Mouse (Mus musculus) lung, adult 2 months (tissue): ENCODE results near the gene Tiam1. TPM values are rescaled to one million over a fixed set of nuclear protein-coding genes. Genes with fewer than 3 reads are reported as not detected.

Experiments used
- DNase-seq: peaks from one replicate; pipeline ENCODE4 v3.0.0; 2022
- H3K4me1 ChIP-seq: fragments of 200-500 bp; 2 replicates; pipeline ENCODE4 v1.6.1; 2011; ENCODE audit warnings: low read length; ENCODE audit not compliant: control insufficient read depth, insufficient read depth
- H3K4me3 ChIP-seq: fragments of 200-500 bp; replicated peaks from 2 replicates; pipeline ENCODE3; 2011; ENCODE audit warnings: low read depth, mild to moderate bottlenecking, control low read depth, low read length; ENCODE audit errors: extremely low read depth
- CTCF ChIP-seq: fragments of 200-500 bp; IDR thresholded peaks from 2 replicates; pipeline ENCODE4 v1.5.1; 2011; ENCODE audit warnings: mild to moderate bottlenecking, low read length, control low read depth; ENCODE audit not compliant: insufficient read depth
- POLR2A ChIP-seq: fragments of 200-500 bp; IDR thresholded peaks from 2 replicates; pipeline ENCODE4 v1.6.1; 2011; ENCODE audit warnings: low read depth, mild to moderate bottlenecking, control low read depth, low read length, borderline replicate concordance; ENCODE audit errors: extremely low read depth
- WGBS: fragments of 180-500 bp; shearing (Covaris S2); methylation state at CpG from one replicate; pipeline ENCODE4 v1.1.7; 2018; 5-methylcytosine and 5-hydroxymethylcytosine counted together
- polyA plus RNA-seq: library from polyadenylated mRNA; depleted of rRNA; stranded (reverse); fragments of >200 nt; gene quantifications from 2 replicates; pipeline ENCODE4 v1.2.3, GENCODE M21; 2012

Tiam1 gene
- polyA plus RNA-seq, 1 experiment, result 14.6 TPM

DNA sequence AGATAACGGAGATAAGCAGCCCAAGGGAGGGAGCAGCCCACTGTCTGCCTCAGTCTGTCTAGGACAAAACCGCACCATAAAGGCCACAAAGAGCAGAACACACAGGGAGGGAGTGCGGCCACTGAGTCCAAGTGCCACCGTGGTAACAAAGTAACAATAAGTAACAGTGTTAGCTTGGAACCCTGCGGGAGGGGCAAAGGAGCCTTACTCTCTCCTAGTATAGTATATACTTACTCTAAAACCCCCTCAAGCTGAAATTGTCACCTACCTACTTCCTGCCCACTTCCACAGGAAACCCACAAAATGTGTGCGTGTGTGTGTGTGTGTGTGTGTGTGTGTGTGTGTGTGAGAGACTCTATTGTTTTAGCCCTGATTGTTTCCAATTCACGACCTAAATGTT is 205.3 kb downstream of the Tiam1 start:
- no peak for TF ChIP-seq CTCF
- no peak for TF ChIP-seq POLR2A
- no peaks in the 10 kb centered on the region for H3K4me1 ChIP-seq
- DNase-seq, result no peak
- H3K4me3 ChIP-seq, result no peak overlapping the region
- 44% methylated on average over 7 of the region's 7 CpGs for WGBS

DNA sequence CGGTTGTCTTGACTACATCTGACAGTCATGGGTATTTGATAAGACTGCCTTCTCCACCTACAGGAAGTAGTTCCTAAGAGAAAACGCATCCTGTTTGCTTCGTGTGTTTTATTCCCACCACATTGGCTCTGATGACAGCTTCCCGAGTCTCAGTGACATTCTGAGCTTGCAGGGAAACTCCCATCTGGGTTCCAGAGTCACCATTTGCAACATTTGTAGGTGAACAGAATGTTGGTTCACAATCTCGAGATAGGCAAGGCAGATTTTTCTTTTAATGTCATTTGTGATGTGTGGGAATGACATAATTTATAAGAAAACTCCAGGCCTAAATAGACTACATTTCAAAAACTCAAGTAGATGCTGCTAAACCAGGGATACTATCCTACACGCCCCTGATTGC is 207.0 kb downstream of the Tiam1 start:
- H3K4me1 ChIP-seq, result no peaks in the 10 kb centered on the region
- no peak for TF ChIP-seq POLR2A
- TF ChIP-seq CTCF, result no peak
- no peak for DNase-seq
- H3K4me3 ChIP-seq, result no peak overlapping the region
- WGBS, result 53% methylated on average over 6 of the region's 6 CpGs

DNA sequence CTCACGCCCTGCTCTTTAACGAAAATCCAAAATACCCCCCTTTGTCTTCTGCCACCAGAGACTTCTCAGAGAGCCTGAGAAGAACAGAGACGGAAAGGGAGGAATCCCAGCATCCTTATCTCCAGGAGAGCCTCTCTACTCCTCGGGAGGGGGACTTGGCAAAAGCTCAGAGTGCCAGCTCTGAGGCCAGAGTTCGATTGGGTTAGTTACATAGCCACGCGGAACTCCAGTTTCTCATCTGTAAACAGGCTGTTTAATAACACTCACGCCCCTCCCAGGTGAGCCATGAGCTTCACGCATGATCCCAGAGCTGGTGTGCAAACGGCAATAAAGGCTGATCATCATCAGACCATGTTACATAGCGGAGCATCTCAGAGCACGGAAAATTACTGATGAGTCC is 208.2 kb downstream of the Tiam1 start:
- no peak for DNase-seq

DNA sequence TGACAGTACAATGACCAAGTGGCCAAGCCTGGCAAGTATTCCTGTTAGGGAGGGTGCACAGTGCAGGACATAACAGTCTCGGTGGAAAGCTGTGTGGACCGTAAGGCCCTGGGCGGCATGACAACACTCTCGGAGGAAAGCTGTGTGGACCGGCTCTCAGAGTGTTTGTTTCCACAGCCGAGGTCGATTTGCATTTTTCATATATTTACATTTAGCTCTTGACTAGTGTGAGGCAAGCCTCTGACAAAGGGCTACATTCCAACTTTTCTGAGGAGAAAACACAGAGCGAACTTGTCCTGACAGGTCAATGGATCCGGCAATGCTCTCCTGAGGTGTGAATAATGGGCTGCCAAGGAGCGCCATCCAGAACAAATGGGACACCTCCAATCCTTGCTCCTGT is 209.0 kb downstream of the Tiam1 start:
- no peak for DNase-seq
- TF ChIP-seq POLR2A (no peak), CTCF (no peak)
- H3K4me3 ChIP-seq, result no peak overlapping the region
- no peaks in the 10 kb centered on the region for H3K4me1 ChIP-seq
- WGBS, result 52% methylated on average over 10 of the region's 10 CpGs

More for the DNA sequence above, 208.2 kb downstream of the Tiam1 start:
- TF ChIP-seq POLR2A, result no peak
- no peak for TF ChIP-seq CTCF
- Histone ChIP-seq H3K4me1 (no peaks in the 10 kb centered on the region), H3K4me3 (no peak overlapping the region)
- WGBS, result 49% methylated on average over 12 of the region's 12 CpGs

DNA sequence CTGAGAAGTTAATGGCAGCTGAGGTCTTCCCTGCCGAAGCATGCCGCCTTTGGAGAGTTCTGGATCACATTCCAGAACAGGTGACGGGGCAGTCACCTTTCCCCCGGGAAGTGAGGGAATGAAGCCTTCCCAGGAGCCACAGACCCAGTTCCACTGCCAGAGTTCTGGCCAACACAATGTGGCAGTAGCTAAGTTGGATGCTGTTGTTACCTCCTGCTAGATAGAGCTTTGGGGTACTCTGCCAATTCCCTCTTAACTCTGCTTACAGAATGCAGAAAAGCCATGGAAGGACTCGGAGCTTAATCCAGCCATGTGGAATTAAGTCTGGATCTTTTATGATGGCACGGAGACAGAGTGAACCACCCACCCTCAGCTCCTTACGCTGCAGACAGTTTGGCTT is 209.6 kb downstream of the Tiam1 start:
- DNase-seq, result no peak
- no peak for TF ChIP-seq POLR2A
- TF ChIP-seq CTCF, result no peak
- Histone ChIP-seq H3K4me1 (no peaks in the 10 kb centered on the region), H3K4me3 (no peak overlapping the region)
- WGBS, result 70% methylated on average over 7 of the region's 7 CpGs

DNA sequence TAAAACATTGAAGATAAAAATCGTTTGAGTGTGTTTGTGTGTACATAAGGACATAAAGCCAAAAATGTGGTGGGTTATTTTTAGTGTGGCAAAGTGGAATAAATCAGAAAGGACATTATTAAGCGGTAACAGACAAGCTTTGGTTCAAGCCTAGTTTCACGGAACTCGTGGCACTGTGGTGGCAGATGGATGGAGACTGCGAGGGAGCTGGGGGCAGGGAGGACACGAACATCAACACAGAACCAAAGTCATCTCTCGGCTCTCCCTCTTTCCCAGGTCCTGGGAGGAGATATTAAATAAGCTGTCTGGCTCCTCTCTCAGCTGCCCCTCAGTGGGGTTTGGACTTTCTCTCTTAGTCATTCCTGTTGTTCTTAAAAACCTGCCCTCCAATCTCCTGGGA is 215.0 kb downstream of the Tiam1 start:
- WGBS, result 76% methylated on average over 7 of the region's 7 CpGs
- DNase-seq, result no peak
- Histone ChIP-seq H3K4me3 (no peak overlapping the region), H3K4me1 (peaks cover 2% of the 10 kb centered on the region; the same call in 1 of the 2 replicates)
- no peak for TF ChIP-seq CTCF
- TF ChIP-seq POLR2A, result no peak

DNA sequence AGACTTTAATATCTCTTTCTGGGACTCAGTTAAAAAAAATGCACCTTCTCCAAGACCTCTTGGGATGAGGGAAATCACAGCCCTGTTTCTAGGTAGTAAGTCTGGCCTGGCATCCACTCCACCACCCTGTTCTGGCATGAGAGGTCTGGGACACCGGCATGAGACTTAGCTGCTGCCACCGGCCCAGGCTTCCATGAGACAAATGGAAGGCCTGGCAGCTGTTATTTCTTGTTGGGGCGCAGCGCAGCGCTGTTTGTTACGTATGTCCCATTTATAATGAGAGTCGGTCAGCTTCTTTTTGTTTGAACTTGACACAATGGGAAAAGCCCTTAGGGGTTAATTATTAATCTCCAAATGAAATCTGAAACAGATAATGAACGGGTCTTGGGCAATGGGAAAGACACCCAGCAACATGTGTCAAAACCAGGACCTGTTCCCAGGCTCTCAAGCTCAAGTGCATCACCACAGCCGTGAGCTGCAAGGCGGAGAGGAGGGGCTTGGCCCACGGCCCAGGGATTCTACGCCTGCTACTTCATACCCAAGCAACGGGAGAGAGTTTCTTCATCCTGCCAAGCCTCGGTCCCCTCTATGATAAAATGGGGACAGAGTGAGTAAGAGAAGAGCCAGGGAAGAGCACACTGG is 219.2 kb downstream of the Tiam1 start:
- Histone ChIP-seq H3K4me1 (peaks cover 2% of the 10 kb centered on the region; the same call in 1 of the 2 replicates), H3K4me3 (no peak overlapping the region)
- peak; percentile 59 for DNase-seq
- WGBS, result 49% methylated on average over 14 of the region's 14 CpGs
- TF ChIP-seq POLR2A, result no peak
- TF ChIP-seq CTCF, result no peak

DNA sequence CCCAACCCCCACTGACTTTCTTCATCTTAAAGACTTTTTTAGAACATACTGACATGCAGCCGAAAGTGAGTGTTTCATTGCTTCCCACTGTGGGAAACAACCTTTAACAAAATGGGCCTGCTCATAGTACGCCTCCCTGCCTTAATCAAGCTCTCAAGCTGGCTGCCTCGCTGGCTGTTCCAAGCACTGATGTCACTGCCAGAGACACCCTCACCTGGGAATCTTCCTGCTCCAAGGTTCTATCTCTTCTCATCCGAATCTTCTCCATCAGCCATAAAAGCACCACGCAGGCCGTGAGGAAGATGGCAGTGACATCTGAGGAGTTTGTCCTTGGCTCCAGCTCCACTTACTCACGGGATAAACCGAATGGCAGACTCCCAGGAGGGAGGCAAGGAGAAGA is 220.3 kb downstream of the Tiam1 start:
- Histone ChIP-seq H3K4me1 (peaks cover 2% of the 10 kb centered on the region; the same call in 1 of the 2 replicates), H3K4me3 (no peak overlapping the region)
- WGBS, result 91% methylated on average over 8 of the region's 8 CpGs
- TF ChIP-seq CTCF (no peak), POLR2A (no peak)
- no peak for DNase-seq

DNA sequence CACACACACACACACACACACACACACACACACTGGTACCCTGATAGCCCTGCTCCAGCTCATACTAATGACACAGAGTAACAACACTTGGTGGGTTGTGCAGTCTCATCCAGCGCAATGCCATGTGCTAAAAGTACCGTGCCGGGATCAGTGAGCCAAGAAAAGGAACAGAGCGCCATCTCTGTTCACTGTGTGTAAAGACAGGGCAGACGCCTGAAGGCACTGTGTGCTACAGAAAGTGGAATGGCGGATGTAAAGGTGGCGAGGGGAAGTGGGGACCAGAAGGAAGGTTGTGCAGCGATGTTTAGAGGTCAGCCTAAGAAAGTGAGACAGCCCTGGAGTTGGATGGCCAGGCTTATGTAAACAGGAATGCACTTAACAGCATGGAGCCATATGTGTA is 221.1 kb downstream of the Tiam1 start:
- H3K4me3 ChIP-seq, result no peak overlapping the region
- WGBS, result 88% methylated on average over 8 of the region's 8 CpGs
- TF ChIP-seq POLR2A, result no peak
- no peak for TF ChIP-seq CTCF
- no peak for DNase-seq
- peaks cover 2% of the 10 kb centered on the region; the same call in 1 of the 2 replicates for H3K4me1 ChIP-seq

DNA sequence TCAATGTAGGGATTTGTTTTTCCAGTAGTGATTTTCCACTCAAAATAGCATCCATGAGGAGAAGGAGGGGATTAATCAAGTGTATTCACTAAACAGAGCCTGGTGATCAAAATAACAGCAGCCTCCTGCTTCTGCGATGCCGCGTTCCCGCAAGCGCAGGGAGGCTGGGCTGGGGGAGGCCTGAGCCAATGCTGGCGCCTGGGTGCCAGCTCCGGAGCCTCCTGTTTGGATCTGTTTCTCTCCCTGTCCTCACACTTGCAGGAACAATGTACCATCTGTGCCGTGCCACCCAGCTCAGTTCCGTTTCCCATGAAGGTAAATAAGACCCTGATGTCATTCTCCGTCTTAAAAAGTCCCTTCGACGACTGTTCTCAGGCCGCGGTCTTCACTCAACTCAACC is 222.2 kb downstream of the Tiam1 start:
- no peak for DNase-seq
- Histone ChIP-seq H3K4me3 (no peak overlapping the region), H3K4me1 (peaks cover 2% of the 10 kb centered on the region; the same call in 1 of the 2 replicates)
- TF ChIP-seq CTCF (no peak), POLR2A (no peak)
- 91% methylated on average over 14 of the region's 14 CpGs for WGBS
